Mouse (Mus musculus) hindbrain, embryonic 13.5 days (tissue): Measurements from ENCODE around the gene Shisal2a. TPM values are rescaled to one million over a fixed set of nuclear protein-coding genes. Genes with fewer than 3 reads are reported as not detected.

Source experiments
- ATAC-seq: fragments of 200-750 bp; cut with Nextera tagmentation; 2 replicates; pipeline ENCODE4 v1.8.0; 2017; ENCODE audit warnings: moderate TSS enrichment; ENCODE audit not compliant: low FRiP score
- H3K27ac ChIP-seq: fragments of 300-500 bp; sonication (generic); 2 replicates; pipeline ENCODE4 v1.5.1; 2015; ENCODE audit warnings: inconsistent platforms, mild to moderate bottlenecking, moderate library complexity
- H3K27me3 ChIP-seq: fragments of 300-500 bp; sonication (generic); 2 replicates; pipeline ENCODE4 v1.6.1; 2015; ENCODE audit warnings: mild to moderate bottlenecking, inconsistent platforms
- H3K36me3 ChIP-seq: fragments of 300-500 bp; sonication (generic); 2 replicates; pipeline ENCODE4 v1.6.1; 2015; ENCODE audit warnings: mild to moderate bottlenecking, inconsistent platforms
- H3K4me1 ChIP-seq: fragments of 300-500 bp; sonication (generic); replicated peaks from 2 replicates; pipeline ENCODE4 v1.6.1; 2015; ENCODE audit warnings: inconsistent platforms
- H3K4me2 ChIP-seq: fragments of 300-500 bp; sonication (generic); 2 replicates; pipeline ENCODE4 v1.6.1; 2015; ENCODE audit warnings: inconsistent platforms, mild to moderate bottlenecking, moderate library complexity
- H3K4me3 ChIP-seq: fragments of 300-500 bp; sonication (generic); 2 replicates; pipeline ENCODE4 v1.5.1; 2015; ENCODE audit warnings: mild to moderate bottlenecking, inconsistent platforms
- H3K9ac ChIP-seq: fragments of 300-500 bp; sonication (generic); 2 replicates; pipeline ENCODE4 v1.6.1; 2015; ENCODE audit warnings: mild to moderate bottlenecking, inconsistent platforms
- H3K9me3 ChIP-seq: fragments of 300-500 bp; sonication (generic); 2 replicates; pipeline ENCODE4 v1.6.1; 2016; ENCODE audit warnings: inconsistent platforms
- WGBS: fragments of 180-500 bp; shearing (Covaris S2); methylation state at CpG from one replicate; pipeline ENCODE4 v1.1.7; 2015; 5-methylcytosine and 5-hydroxymethylcytosine counted together
- polyA plus RNA-seq: library from polyadenylated mRNA; unstranded; fragments of >200 nt; fragmentation: Nextera tagmentation; extraction: Ambion mirVana; gene quantifications from 2 replicates; pipeline ENCODE4 v1.2.1, GENCODE M21; 2015

Shisal2a gene
- polyA plus RNA-seq: 4.9 and 5.3 TPM in 2 replicates

- H3K4me2 ChIP-seq: peak within 1 kb of the TSS; percentile 70
- H3K4me1 ChIP-seq: peaks cover 28% of the 10 kb centered on the region
- ATAC-seq: peak; percentile 57
- H3K27ac ChIP-seq: 0 out of 2 replicates have a peak within 1 kb of the TSS, but pooled peaks have one; percentile 12
- peak within 1 kb of the TSS; percentile 50 for H3K4me3 ChIP-seq
- WGBS: 2% methylated on average over 55 of the region's 55 CpGs
- H3K9ac ChIP-seq: peak within 1 kb of the TSS; percentile 80
- H3K9me3 ChIP-seq: no peaks in the 10 kb centered on the region
- no peaks in the 10 kb centered on the region for H3K36me3 ChIP-seq
- peaks cover 35% of the 10 kb centered on the region for H3K27me3 ChIP-seq
Measured at GRCm38 (mm10) chr4:108383183-108383714, at the start of gene Shisal2a. Shisal2a (minus strand) TSS chr4:108383349.

GRCm38 (mm10) chr4:108431561-108431936, 48.4 kb upstream of the Shisal2a start:
- no peak overlapping the region for H3K4me2 ChIP-seq
- 30% methylated on average over 2 of the region's 2 CpGs for WGBS
- H3K4me3 ChIP-seq: no peak overlapping the region
- H3K36me3 ChIP-seq: no peaks in the 10 kb centered on the region
- no peaks in the 10 kb centered on the region for H3K27me3 ChIP-seq
- no peaks in the 10 kb centered on the region for H3K9me3 ChIP-seq
- peak overlapping the region; percentile 74 for H3K27ac ChIP-seq
- peaks cover 23% of the 10 kb centered on the region for H3K4me1 ChIP-seq
- ATAC-seq: no peak
- H3K9ac ChIP-seq: no peak overlapping the region

- ATAC-seq: peak; percentile 83
- H3K9ac ChIP-seq: 0 out of 2 replicates have a peak overlapping the region, but pooled peaks have one; percentile 10
- WGBS: 33% methylated on average over 4 of the region's 4 CpGs
- no peak overlapping the region for H3K4me2 ChIP-seq
- peak overlapping the region; percentile 74 for H3K27ac ChIP-seq
- H3K4me3 ChIP-seq: no peak overlapping the region
- peaks cover 23% of the 10 kb centered on the region for H3K4me1 ChIP-seq
- H3K36me3 ChIP-seq: no peaks in the 10 kb centered on the region
- no peaks in the 10 kb centered on the region for H3K9me3 ChIP-seq
- no peaks in the 10 kb centered on the region for H3K27me3 ChIP-seq
Measured at GRCm38 (mm10) chr4:108430656-108431560, 47.8 kb upstream of the Shisal2a start.

- no peaks in the 10 kb centered on the region for H3K27me3 ChIP-seq
- H3K36me3 ChIP-seq: no peaks in the 10 kb centered on the region
- no peak overlapping the region for H3K9ac ChIP-seq
- H3K9me3 ChIP-seq: no peaks in the 10 kb centered on the region
- WGBS: 90% methylated on average over 6 of the region's 6 CpGs
- H3K27ac ChIP-seq: no peak overlapping the region
- H3K4me1 ChIP-seq: peaks cover 20% of the 10 kb centered on the region
- no peak overlapping the region for H3K4me3 ChIP-seq
- H3K4me2 ChIP-seq: no peak overlapping the region
- no peak for ATAC-seq
Measured at GRCm38 (mm10) chr4:108428341-108428721, 45.2 kb upstream of the Shisal2a start.

- 83% methylated on average over 11 of the region's 11 CpGs for WGBS
- ATAC-seq: no peak
- Histone ChIP-seq H3K27ac (no peak overlapping the region), H3K4me3 (no peak overlapping the region), H3K4me1 (peaks cover 17% of the 10 kb centered on the region), H3K9me3 (no peaks in the 10 kb centered on the region), H3K36me3 (no peaks in the 10 kb centered on the region), H3K9ac (no peak overlapping the region), H3K27me3 (no peaks in the 10 kb centered on the region), H3K4me2 (no peak overlapping the region)
Measured at GRCm38 (mm10) chr4:108427719-108428340, 44.7 kb upstream of the Shisal2a start.

GRCm38 (mm10) chr4:108424587-108424986, 41.4 kb upstream of the Shisal2a start:
- Histone ChIP-seq H3K36me3 (no peaks in the 10 kb centered on the region), H3K4me2 (no peak overlapping the region), H3K9me3 (no peaks in the 10 kb centered on the region), H3K27ac (no peak overlapping the region), H3K4me1 (no peaks in the 10 kb centered on the region), H3K27me3 (no peaks in the 10 kb centered on the region), H3K4me3 (no peak overlapping the region), H3K9ac (no peak overlapping the region)
- 91% methylated on average over 2 of the region's 2 CpGs for WGBS
- ATAC-seq: no peak

- Histone ChIP-seq H3K4me2 (no peak overlapping the region), H3K9ac (no peak overlapping the region), H3K36me3 (no peaks in the 10 kb centered on the region), H3K4me3 (no peak overlapping the region), H3K9me3 (no peaks in the 10 kb centered on the region), H3K27me3 (no peaks in the 10 kb centered on the region), H3K4me1 (peaks cover 16% of the 10 kb centered on the region), H3K27ac (no peak overlapping the region)
- no peak for ATAC-seq
- WGBS: 41% methylated on average over 8 of the region's 8 CpGs
Measured at GRCm38 (mm10) chr4:108407621-108408020, 24.5 kb upstream of the Shisal2a start.

GRCm38 (mm10) chr4:108406861-108407401, 23.8 kb upstream of the Shisal2a start, which contains the start of gene Gpx7:
Gpx7 (minus strand) TSS chr4:108406961.
- peak within 1 kb of the TSS; percentile 79 for H3K4me2 ChIP-seq
- H3K36me3 ChIP-seq: no peaks in the 10 kb centered on the region
- H3K4me3 ChIP-seq: peak within 1 kb of the TSS; percentile 48
- H3K9me3 ChIP-seq: no peaks in the 10 kb centered on the region
- H3K27ac ChIP-seq: peak within 1 kb of the TSS; percentile 62; the same call in 1 of the 2 replicates
- no peaks in the 10 kb centered on the region for H3K27me3 ChIP-seq
- ATAC-seq: peak; percentile 48
- WGBS: 11% methylated on average over 15 of the region's 15 CpGs
- peak within 1 kb of the TSS; percentile 81 for H3K9ac ChIP-seq
- H3K4me1 ChIP-seq: peaks cover 16% of the 10 kb centered on the region

GRCm38 (mm10) chr4:108406138-108406860, 23.1 kb upstream of the Shisal2a start:
- WGBS: 2% methylated on average over 52 of the region's 52 CpGs
- Histone ChIP-seq H3K27me3 (no peaks in the 10 kb centered on the region), H3K9me3 (no peaks in the 10 kb centered on the region), H3K27ac (peak overlapping the region; percentile 62; the same call in 1 of the 2 replicates), H3K4me2 (peak overlapping the region; percentile 79), H3K9ac (peak overlapping the region; percentile 81), H3K36me3 (0 out of 2 replicates have a peak, but pooled peaks cover 1% of the 10 kb centered on the region), H3K4me3 (peak overlapping the region; percentile 48), H3K4me1 (peaks cover 16% of the 10 kb centered on the region)
- ATAC-seq: peak; percentile 81

GRCm38 (mm10) chr4:108405766-108406137, 22.6 kb upstream of the Shisal2a start:
- peak; percentile 61 for ATAC-seq
- 75% methylated on average over 3 of the region's 3 CpGs for WGBS
- H3K27ac ChIP-seq: peak overlapping the region; percentile 62; the same call in 1 of the 2 replicates

GRCm38 (mm10) chr4:108403861-108404635, 20.9 kb upstream of the Shisal2a start:
- ATAC-seq: no peak
- 88% methylated on average over 8 of the region's 8 CpGs for WGBS
- H3K36me3 ChIP-seq: peaks cover 16% of the 10 kb centered on the region

More at GRCm38 (mm10) chr4:108405766-108406137, 22.6 kb upstream of the Shisal2a start:
- peaks cover 5% of the 10 kb centered on the region for H3K36me3 ChIP-seq
- no peaks in the 10 kb centered on the region for H3K9me3 ChIP-seq
- no peaks in the 10 kb centered on the region for H3K27me3 ChIP-seq
- peaks cover 16% of the 10 kb centered on the region for H3K4me1 ChIP-seq
- H3K4me3 ChIP-seq: peak overlapping the region; percentile 48
- peak overlapping the region; percentile 81 for H3K9ac ChIP-seq
- H3K4me2 ChIP-seq: peak overlapping the region; percentile 79

More at GRCm38 (mm10) chr4:108403861-108404635, 20.9 kb upstream of the Shisal2a start:
- no peak overlapping the region for H3K4me3 ChIP-seq
- H3K9ac ChIP-seq: no peak overlapping the region
- peaks cover 16% of the 10 kb centered on the region for H3K4me1 ChIP-seq
- no peaks in the 10 kb centered on the region for H3K9me3 ChIP-seq
- no peak overlapping the region for H3K4me2 ChIP-seq
- H3K27me3 ChIP-seq: no peaks in the 10 kb centered on the region
- H3K27ac ChIP-seq: no peak overlapping the region
